Mouse (Mus musculus): Measurements from ENCODE around the gene Ric8b.

Ric8b gene

DNA sequence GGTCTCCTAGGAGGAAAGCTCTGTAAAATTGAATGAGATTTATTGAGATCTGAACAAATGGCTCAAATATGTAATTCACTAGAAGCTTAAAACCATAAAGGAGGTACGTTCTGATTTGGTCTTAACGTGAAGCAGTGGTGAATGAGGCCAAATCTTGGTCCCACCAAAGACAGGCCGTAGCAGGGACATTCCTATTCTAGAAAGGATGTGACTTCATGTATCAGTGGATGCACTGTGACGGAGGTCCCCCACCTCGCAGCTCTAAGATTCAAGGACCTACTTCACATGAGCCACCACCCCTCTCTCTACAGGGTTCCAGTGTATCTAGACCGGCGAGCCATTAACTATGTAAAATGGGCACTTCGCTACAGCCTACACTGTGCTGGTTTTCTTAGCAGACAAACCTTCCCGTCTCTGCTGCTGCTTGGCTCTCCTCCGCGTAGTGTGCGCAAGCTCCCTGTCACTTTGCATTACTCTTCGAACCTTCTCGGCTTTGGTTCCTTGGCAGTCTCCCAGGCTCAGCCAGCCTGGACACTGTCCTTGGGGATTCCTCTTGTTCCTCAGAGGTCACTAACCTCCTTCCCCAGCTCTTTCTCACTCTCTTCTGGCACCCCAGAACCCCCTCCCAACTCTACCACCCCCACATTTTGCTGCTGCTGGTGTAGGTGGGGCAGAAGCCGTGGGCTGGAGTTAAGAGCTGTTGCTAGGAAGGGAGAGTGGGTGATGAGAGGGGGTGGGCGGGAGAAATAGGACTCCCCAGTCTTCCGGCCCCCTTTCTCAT lies 8.2 kb upstream of the Ric8b start:
- peak; percentile 21 for DNase-seq (ENCODE audit: low spot score)

DNA sequence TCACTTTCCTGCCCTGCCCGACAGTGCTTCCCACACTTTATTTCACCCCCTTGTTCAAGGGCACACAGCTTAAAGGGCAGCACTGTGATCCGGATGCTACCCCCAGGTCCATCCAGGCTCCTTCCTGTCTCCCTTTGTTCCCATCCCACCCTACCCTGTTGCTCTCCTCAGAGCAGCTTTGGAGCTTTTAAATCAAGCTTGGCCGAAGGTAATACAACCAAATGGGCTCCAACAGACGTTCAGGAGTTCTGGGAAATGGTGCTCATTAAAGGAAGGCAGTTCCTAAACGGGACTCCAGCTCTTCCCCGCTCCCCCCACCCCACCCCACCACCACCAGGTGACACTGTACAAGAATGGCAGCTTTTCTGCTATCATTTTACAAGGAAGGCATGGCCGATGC lies 7.2 kb upstream of the Ric8b start:
- DNase-seq (ENCODE audit: low spot score): no peak

DNA sequence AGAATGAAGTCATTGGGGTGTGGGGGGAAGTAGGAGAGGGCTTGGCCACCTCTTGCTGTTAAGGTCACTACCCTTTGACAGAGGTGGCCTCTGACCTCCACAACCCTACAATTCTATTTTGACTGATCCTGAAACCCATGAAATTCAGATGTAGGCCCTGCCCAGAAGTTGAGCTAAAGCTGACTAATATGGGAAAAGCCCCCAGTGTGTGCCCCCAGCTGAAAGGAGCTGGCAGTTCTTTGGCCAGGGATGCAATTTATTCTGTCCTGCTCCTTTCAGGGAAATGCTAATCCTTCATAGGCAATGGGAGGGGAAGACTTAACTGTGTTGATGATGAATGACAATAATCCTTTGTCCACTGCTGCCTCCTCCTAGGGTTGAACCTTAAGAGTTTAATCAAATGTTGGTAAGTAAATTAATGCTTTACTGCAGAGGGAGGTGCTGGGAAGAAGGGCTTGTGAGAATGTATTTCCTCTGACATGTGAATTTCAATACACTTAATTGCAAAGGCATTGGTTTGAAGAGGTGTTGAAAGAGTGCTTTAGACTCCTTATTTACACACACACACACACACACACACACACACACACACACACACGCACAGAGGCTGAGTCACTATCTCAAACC lies 6.5 kb upstream of the Ric8b start:
- no peak for DNase-seq (ENCODE audit: low spot score)

DNA sequence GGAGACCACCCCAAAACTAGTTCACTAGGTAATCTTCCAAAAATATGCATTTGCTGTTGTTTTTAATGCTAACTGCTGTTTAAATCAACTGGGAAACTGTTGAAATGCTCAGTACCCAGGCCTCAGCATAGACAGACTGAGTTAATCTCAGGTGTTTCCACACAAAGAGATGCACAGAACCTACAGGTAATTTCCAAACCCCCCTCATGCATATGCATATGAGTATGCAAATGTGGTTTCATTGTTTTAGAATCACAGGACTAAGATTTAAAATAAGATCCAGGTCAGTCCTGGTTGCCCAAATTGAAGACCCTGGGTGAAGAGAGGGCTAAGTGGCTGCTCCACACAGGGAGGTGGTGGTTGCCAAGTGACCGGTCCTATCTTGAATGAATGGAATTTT lies 4.3 kb upstream of the Ric8b start:
- DNase-seq (ENCODE audit: low spot score): no peak

DNA sequence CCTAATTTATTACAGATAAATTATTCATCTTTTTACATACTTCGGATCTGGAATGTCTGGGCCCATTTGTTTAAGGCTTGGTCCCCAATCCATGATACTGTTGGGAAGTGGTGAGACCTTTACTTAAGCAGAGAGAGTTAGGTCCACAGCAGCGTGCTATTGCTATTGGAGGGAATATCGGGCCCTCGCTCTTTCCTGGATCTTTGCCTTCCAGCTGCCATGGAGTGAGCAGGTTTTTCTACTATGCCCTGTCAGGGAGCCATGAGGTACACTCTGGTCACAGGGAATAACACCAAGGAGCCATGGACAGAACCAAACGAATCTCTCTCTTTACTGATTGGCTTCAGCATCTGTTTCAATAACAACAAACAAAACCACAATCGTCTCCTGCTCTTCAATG lies 1.9 kb upstream of the Ric8b start:
- DNase-seq (ENCODE audit: low spot score): no peak

DNA sequence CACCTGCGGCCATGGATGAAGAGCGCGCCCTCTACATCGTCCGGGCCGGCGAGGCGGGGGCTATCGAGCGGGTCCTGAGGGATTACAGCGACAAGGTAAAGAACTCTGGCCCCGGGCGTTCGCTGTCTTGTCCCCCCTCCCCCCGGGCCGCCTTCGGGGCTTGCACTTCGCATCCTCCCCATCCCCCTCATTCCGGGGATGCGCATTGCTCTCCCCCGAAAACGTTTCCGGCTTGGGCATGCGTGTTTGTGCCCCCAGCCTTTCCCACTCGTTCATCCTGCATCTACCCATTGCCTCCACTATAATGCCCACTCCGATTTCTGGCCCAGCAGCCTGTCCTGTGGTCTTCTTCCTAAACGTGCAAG lies 297 bp downstream of the Ric8b start:
- DNase-seq (ENCODE audit: low spot score): no peak

DNA sequence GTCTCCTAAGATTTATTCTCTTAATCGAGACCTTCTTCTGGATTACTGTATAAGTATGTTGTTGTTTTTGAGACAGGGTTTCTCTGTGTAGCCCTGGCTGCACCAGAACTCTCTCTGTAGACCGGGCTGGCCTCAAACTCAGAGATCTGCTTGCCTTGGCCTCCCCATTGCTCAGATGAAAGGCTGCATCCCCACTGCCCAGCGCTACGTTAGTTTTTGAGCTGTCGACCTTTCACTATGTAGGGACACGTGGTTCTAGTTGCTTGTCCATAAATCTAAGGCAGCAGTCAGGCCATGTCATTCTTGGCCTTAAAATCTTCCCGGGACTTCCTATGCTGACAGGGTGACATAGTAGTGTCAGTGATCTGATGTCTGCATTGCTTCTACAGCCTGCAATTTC lies 8.9 kb downstream of the Ric8b start:
- no peak for DNase-seq (ENCODE audit: low spot score)

DNA sequence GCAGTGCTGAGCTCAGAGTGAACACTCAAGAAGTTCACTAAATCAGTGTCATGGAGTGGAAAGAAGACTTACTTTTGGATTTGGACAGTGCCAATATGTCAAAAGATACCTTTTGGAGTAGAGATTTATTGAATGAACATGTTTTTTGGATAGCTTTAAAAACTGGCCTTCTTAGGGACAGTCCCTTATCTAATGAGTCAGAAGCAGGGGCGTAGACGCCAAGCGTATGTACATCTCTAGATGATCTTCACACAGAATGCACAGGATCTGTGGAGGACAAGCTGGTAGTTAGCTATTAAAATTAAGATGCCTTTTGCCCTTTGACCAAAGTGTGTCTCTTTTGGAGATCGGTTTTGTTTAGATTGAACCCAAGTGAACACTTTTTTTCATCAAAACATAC lies 9.5 kb downstream of the Ric8b start:
- no peak for DNase-seq (ENCODE audit: low spot score)

DNA sequence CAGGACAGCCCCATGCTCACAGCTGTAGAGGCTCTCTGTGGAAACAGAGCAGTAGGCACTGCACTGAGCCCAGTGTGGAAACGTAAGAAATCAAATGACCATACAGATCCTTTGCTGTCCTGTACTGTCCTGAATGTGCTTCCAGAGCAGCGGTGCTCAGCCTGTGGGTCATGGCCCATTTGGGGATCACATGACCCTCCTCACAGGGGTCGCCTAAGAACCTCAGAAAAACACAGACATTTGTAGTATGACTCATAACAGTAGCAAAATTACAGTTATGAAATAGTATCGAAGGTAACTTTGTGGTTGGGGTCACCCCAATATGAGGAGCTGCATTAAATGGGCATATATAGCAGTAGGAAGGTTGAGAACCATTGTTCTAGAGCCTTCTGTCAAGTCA lies 11.0 kb downstream of the Ric8b start:
- no peak for DNase-seq (ENCODE audit: low spot score)

DNA sequence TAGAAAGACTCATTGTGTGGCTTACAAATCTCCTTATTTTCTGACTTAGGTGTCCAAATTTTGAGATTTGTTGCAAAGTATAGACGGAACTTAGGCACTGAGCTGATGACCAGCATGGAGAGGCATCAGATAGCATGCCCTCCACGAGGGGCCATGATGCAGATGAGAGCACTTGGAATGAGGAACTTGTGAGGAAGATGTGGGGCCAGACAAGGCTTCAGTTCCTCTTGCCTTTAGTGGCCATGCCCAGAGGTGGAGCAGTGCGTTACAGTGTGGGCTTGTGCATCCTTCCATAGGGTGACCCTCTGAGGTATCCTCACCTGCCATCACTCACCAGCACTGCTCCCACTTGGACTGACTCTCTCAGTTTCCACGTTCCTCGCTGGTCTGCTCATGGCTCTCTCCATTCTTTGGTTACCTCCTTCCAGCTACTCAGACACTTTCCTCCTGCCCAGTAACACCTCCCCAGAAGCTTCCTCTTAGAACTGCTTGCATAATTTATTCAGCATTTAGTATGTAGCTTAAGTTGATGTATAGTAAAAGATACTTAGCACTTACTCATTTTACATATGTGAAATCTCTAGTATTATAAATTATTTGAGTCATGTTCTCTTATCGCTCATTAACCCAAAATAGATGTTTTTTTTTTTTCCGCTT lies 18.3 kb downstream of the Ric8b start:
- DNase-seq (ENCODE audit: low spot score): no peak

DNA sequence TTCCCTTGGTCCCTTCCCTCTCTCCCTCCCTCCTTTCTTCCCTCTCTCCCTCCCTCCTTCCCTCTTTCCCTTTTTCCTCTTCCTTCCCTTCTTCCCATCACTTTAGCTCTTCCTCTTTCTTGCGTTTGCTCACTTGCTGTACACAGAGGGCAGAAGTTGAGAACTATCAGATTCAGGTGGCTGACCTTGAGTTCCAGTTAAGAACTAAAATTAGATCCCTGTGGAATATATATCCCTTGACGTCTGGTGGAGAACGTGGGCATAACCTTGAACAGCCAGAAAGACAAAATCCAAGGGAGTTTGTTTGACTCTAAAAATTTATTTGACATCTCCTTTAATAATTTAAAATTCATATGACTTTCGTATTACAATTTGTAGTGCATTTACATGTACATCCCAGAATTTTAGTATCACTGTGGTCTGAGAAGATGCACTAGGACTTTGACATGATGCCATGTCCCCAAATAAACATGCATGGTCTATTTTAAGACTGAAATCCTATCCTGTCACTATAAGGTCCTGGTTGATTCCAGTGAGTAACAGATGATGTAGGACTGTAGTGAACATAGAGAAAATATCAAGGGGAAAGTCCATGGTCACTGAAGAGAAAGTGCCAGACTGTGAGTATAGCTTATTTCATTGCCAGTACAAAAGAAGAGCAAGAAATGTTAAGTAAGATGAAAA lies 19.6 kb downstream of the Ric8b start:
- no peak for DNase-seq (ENCODE audit: low spot score)

DNA sequence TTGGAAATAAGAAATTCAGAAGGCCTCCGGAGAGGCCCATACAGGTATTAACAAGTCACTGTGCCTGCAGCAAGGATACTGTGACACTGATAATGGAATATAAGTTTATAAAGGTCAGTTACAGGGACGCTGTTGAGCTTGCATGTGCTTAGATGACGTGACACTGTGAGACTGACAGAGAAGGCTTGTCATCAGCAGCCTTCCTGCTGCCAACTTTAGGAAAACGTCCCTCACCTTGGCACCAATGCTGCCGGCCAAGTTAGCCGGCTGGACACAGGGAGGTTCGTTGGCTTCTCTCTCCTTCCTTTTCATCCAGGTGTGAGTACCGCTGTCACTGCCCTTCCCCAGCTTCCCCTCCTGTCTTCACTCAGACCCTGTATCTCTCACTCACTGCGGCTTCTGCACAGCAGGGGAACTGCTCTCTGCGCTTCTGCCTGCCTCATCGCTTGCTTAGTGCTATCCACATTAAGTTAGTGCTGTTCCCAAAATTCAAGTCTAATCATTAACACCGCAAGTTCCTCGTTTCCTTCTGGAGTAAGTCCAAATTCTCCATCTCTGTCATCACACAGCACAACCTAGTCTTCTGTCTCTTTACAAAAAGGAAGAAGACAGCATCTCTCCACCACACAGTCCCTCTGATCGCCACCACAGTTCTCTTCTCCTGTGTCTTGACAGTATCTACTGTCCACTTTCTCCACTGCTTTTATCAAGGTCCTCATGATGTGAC lies 20.8 kb downstream of the Ric8b start:
- no peak for DNase-seq (ENCODE audit: low spot score)

DNA sequence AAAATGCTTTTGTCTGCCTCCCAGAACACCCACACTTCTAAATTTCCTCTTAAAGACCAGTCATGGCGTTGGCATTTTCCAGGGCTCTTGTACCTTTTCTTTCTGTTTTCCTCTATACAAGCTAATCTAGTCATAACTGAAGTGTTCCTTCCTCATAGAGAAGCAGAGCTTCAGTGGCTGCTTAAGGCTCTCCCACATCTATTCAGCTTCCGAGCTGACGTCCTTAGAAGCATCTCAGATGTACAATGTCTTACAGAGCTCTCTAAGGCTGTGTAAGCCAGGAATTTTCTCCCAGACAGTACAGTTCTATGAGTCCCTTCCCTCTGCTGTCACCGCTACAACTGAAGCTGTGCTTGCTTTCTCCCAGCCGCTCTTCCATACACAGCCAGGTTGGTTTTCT lies 21.5 kb downstream of the Ric8b start:
- no peak for DNase-seq (ENCODE audit: low spot score)

DNA sequence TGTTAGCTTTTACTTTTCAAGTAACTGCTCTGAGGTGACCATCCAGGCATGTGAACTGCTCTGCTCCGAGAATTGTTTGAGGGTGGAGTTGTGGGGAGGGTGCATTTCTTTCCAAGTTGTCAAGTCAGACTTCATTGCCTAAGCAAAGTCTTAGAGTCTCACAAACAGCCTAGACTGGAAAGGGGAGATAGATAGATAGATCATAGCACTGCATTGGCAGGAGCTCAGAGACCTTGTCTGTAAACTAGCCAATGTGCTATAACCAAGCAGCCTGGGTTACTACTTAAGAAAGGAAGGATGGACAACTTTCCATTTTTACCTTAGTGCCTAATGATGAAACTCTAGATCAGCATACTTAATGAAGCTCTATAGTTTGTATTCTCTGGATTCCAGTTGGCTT lies 22.9 kb downstream of the Ric8b start:
- no peak for DNase-seq (ENCODE audit: low spot score)

DNA sequence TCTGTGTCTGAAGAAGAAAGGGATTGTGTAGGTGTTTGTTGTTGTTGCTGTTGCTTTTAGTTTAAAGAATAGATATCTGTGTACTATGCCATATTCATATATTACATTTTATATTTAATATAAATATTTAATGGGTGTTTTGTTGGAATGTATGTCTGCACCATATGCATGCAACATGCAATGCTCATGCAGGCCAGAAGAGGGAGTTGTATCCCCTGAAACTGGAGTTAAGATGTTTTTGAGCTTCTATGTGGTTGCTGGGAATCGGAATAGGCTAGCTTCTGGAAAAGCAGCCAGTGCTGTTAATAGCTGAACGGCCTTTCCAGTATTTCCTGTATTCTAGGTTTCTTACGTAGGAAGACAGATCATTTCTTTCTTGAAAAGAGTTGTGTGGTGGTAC lies 28.3 kb downstream of the Ric8b start:
- DNase-seq (ENCODE audit: low spot score): no peak

DNA sequence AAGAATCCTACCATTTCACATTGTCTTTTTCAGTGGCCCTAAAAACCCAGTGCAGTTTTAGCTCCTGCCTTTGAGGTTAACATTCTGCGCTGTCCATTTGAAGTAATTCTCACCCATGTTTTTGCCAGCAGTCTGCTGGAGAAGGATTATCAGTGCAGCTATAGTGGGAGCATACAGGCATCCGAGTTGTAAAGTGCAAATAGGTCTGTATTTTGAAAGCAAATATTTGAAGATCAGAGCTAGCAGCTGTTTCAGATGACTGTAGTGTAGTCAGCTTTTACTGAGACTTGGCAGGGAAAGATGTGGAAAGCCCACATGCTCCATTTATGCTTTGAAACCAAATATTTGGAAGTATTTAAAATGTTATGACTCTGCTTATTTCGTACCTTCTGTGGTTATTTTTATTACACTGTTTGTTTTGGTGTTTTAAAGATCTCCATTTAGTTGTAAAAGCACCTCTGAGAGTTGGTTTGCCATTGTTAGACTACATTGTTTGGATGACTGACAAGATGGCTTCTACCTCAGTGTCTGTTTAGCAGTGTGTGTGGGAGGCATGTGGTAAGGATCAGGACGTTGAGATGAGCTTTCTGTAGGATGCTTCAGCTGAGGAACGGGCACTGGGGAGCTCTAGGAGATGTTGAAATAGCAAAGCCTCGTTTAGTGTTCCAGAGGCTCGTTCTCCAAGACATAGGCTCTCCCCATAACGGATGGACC lies 31.7 kb downstream of the Ric8b start:
- DNase-seq (ENCODE audit: low spot score): no peak

DNA sequence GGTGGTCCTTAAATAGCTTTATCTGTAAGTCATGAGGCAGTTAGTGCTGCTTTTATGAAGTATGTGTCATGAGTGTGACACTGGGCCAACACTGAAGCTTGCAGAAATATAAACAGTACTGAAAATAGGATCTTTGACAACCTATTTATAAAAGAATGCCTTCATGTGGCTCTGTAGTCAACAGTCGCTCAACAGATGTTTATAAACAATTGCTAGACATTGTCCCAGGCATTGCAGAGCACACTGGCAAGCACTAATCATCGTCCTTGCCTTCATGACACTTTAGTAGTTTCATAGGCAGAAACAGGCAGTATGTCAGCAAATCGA lies 32.2 kb downstream of the Ric8b start:
- DNase-seq (ENCODE audit: low spot score): no peak

DNA sequence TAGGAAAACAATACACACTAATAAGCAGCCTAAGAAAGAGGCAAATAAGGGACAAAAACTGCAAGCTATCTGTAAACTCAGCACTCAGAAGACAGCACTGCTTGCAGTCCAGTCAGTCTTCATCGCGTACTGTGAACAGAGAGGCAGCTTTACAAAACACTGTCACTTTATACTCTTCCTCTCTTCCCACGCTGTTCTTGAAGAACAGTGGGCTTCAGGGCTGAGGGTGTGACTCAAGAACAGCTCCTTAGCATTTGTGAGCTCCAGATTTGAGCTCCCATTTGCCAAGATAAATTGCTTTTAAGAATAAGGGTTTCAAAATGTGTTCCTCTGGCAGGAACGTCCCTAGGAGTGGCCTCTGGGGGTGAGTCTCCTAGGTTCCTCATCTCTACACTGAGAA lies 33.0 kb downstream of the Ric8b start:
- no peak for DNase-seq (ENCODE audit: low spot score)

DNA sequence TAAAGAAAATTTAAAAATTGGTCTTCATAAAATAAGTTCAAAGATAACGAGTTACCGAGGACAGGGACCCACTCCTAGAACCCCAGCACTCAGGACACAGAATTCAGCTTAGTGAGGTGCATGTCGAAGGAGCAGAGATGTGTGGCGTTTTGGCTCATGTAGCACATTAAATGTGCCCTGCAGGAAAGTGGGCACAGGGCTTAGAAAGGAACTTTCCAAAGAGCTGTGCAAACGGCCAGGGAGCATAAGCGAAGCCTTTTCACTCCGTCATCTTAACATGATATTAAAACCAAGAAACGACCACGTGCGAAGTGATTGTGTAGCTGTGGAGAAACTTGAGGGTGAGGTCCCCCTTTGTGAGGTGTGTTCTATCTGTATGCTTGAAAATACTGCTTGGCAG lies 36.8 kb downstream of the Ric8b start:
- no peak for DNase-seq (ENCODE audit: low spot score)

DNA sequence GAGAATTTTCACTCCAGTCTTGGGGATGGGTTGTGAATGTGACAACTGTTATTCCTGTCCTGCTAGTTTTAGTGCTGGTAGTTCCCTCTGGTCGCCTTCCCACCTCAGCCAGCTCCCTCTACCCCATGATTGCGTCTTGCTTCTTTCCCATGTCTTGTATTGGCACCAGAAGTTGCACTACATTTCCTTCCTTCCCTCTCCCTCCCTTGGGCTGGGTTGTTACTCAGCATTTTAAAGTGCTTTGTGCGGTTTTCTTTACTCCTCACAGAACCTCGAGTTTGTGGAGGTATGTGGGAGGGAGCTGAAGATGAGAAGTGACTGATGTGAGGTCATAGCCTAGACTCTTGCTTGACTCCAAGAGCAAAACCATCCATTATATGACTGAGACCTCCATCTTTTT lies 38.8 kb downstream of the Ric8b start:
- no peak for DNase-seq (ENCODE audit: low spot score)

DNA sequence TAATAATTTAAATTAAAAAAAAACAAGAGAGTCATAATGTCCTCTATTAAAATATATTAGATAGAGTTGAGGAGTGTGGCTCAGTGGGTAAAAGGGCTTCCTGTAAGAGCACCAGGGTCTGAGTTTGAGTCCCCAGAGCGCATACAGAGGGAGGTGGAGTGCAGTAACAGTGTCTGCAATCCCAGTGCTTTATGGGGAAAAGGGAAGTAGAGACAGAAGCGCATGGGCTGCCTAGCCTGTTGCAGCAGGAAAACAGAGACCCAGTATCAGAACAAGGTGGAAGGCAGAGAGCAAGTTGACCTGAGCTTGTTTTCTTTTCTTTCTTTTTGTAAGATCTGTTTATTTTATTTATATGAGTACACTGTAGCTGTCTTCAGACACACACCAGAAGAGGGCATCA lies 41.2 kb downstream of the Ric8b start:
- DNase-seq (ENCODE audit: low spot score): no peak

DNA sequence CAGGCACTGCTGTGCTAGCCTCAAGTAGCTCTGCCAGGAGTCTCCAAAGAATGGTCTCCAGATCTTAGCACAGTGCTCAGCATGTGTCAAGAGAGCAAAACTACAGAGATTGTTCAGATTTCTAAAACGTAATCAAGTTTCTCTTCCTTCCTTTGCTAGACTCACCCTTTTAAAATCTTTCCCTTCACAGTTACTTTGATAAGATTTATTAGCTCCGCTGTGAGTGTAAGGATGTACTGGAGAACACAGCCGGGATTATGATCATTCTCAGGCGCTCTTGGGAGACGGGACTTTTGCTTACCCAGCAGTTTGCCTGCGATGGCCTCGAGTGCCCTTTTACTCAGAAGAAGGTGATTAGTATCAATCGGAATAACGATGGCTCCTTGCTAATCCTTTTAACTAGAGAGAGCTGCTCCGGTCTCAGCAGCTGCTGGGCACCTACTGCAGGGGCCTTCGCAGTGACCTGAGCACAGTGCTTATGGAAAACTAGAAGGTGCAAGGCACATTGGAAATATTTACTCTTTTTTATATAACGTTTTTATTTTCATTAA lies 43.0 kb downstream of the Ric8b start:
- DNase-seq (ENCODE audit: low spot score): no peak
